Mouse (Mus musculus) liver, postnatal 0 days (tissue): ENCODE results near the gene Slc39a11. TPM values are rescaled to one million over a fixed set of nuclear protein-coding genes. Genes with fewer than 3 reads are reported as not detected.

Experiments
- ATAC-seq: fragments of 200-750 bp; cut with Nextera tagmentation; 2 replicates; pipeline ENCODE4 v1.8.0; 2017; ENCODE audit warnings: mild to moderate bottlenecking, moderate library complexity
- DNase-seq: peaks from one replicate; pipeline ENCODE4 v3.0.0-alpha.2; 2016
- H3K27ac ChIP-seq: fragments of 300-500 bp; sonication (generic); 2 replicates; pipeline ENCODE4 v1.5.1; 2014; ENCODE audit warnings: antibody characterized with exemption, moderate library complexity, mild to moderate bottlenecking, low read depth
- H3K27me3 ChIP-seq: fragments of 300-500 bp; sonication (generic); 2 replicates; pipeline ENCODE4 v1.6.1; 2014; ENCODE audit warnings: low read length, control low read depth, mixed read lengths; ENCODE audit not compliant: insufficient read depth
- H3K36me3 ChIP-seq: fragments of 300-500 bp; sonication (generic); replicated peaks from 2 replicates; pipeline ENCODE4 v1.6.1; 2014; ENCODE audit warnings: mild to moderate bottlenecking, control low read depth, low read length, moderate library complexity, mixed read lengths; ENCODE audit not compliant: insufficient read depth
- H3K4me1 ChIP-seq: fragments of 300-500 bp; sonication (generic); 2 replicates; pipeline ENCODE4 v1.6.1; 2014; ENCODE audit warnings: antibody characterized with exemption, mild to moderate bottlenecking, control low read depth; ENCODE audit not compliant: insufficient read depth
- H3K4me2 ChIP-seq: fragments of 300-500 bp; sonication (generic); 2 replicates; pipeline ENCODE4 v1.6.1; 2014; ENCODE audit warnings: low read depth, mild to moderate bottlenecking, low read length, moderate library complexity, mixed read lengths
- H3K4me3 ChIP-seq: fragments of 300-500 bp; sonication (generic); 2 replicates; pipeline ENCODE4 v1.5.1; 2014; ENCODE audit warnings: low read depth, low read length
- H3K9ac ChIP-seq: fragments of 300-500 bp; sonication (generic); replicated peaks from 2 replicates; pipeline ENCODE4 v1.6.1; 2014; ENCODE audit warnings: mild to moderate bottlenecking, moderate library complexity
- H3K9me3 ChIP-seq: fragments of 300-500 bp; sonication (generic); 2 replicates; pipeline ENCODE4 v1.6.1; 2016; ENCODE audit warnings: mild to moderate bottlenecking, control low read depth, low read length, mixed read lengths
- CTCF ChIP-seq: sonication (generic); IDR thresholded peaks from 2 replicates; pipeline ENCODE4 v1.5.1; 2016; ENCODE audit warnings: antibody characterized with exemption, low read depth
- EP300 ChIP-seq: IDR thresholded peaks from 2 replicates; pipeline ENCODE4 v1.6.1; 2016; ENCODE audit warnings: antibody characterized with exemption, low read depth, mild to moderate bottlenecking
- WGBS: fragments of 180-500 bp; shearing (Covaris S2); extraction: QIAGEN DNeasy Blood & Tissue Kit; methylation state at CpG from one replicate; pipeline ENCODE4 v1.1.7; 2014; ENCODE audit not compliant: insufficient replicate concordance; 5-methylcytosine and 5-hydroxymethylcytosine counted together
- polyA plus RNA-seq: library from polyadenylated mRNA; unstranded; fragments of >200 nt; fragmentation: Nextera tagmentation; extraction: Ambion mirVana; gene quantifications from 2 replicates; pipeline ENCODE4 v1.2.1, GENCODE M21; 2015

Slc39a11 gene
- polyA plus RNA-seq, 1 experiment from 2014 or later: 10.9 TPM

DNA sequence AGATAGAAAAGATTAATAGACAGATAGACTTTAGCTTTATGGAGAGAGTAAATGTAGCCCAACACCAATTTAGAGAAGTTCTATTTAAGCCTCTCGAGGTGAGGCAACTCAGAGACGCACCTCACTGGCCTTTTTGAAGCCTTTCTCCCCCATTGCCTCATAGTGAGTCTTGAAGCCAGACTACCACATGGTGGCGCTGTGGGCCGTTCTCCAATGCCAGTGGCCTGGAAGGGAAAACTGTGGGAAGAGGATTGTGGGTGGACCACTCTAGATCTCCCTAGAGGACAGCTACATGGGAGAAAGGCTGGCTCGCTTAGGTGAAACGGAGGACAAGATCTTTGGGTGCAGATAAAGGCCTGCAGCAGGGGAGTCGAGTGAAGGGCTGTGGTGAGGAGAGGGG is 353.7 kb downstream of the Slc39a11 start:
- Histone ChIP-seq H3K9ac (no peak overlapping the region), H3K9me3 (no peaks in the 10 kb centered on the region), H3K4me3 (no peak overlapping the region), H3K36me3 (no peaks in the 10 kb centered on the region), H3K27ac (no peak overlapping the region), H3K27me3 (no peaks in the 10 kb centered on the region), H3K4me2 (no peak overlapping the region), H3K4me1 (no peaks in the 10 kb centered on the region)
- ATAC-seq (no peak), DNase-seq (peak; percentile 74)
- TF ChIP-seq CTCF (peak; percentile 75), EP300 (no peak)
- 39% methylated on average over 7 of the region's 7 CpGs for WGBS

GRCm38 (mm10) chr11:113294518-113294917 is 355.4 kb downstream of the Slc39a11 start:
- Histone ChIP-seq H3K27ac (no peak overlapping the region), H3K4me2 (no peak overlapping the region), H3K27me3 (no peaks in the 10 kb centered on the region), H3K9me3 (no peaks in the 10 kb centered on the region), H3K36me3 (no peaks in the 10 kb centered on the region), H3K4me1 (no peaks in the 10 kb centered on the region), H3K9ac (no peak overlapping the region), H3K4me3 (no peak overlapping the region)
- 77% methylated on average over 8 of the region's 8 CpGs for WGBS
- DNase-seq (no peak), ATAC-seq (no peak)
- no peak for TF ChIP-seq CTCF
- no peak for TF ChIP-seq EP300

DNA sequence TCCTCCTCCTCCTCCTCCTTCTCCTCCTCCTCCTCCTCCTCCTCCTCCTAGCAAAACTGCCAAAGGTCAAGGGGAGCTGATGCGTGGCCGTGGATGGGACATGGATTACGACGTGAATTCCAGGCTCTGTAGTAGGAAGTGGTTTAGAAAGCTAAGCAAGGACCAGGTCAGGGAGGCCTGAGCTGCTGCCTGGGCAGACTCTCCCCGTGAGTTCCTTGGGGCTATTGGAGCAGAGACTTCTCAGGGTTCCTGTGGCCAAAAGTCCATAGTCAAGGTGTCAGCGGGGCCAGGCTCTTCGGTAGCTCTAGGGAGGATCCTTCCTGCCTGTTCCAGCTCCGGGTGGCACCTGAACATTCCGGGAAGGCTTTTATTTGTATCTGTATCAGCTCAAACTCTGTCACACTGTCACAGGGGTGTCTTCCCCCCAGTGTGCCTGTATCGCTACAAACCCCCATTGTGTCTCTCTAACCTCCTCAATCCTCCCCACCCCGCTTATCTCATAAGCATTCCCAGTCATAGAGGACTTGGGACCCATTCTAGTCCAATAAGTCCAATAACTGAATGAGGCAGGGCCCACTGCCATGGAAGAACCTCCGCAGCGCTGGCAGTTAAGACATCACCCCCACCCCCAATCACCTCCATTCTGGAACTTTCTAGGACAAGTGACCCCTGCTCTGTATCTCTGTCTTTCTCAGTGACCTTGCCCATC is 356.8 kb downstream of the Slc39a11 start:
- no peaks in the 10 kb centered on the region for H3K27me3 ChIP-seq
- 74% methylated on average over 13 of the region's 13 CpGs for WGBS
- H3K36me3 ChIP-seq: no peaks in the 10 kb centered on the region
- no peak overlapping the region for H3K9ac ChIP-seq
- H3K9me3 ChIP-seq: no peaks in the 10 kb centered on the region
- H3K4me2 ChIP-seq: no peak overlapping the region
- TF ChIP-seq CTCF (no peak), EP300 (no peak)
- DNase-seq (no peak), ATAC-seq (no peak)
- no peak overlapping the region for H3K27ac ChIP-seq
- H3K4me3 ChIP-seq: no peak overlapping the region
- no peaks in the 10 kb centered on the region for H3K4me1 ChIP-seq

- no peak for ATAC-seq
- TF ChIP-seq CTCF (no peak), EP300 (no peak)
- 71% methylated on average over 17 of the region's 17 CpGs for WGBS
- Histone ChIP-seq H3K27me3 (no peaks in the 10 kb centered on the region), H3K9ac (no peak overlapping the region), H3K27ac (no peak overlapping the region), H3K36me3 (no peaks in the 10 kb centered on the region), H3K4me3 (no peak overlapping the region), H3K9me3 (no peaks in the 10 kb centered on the region), H3K4me2 (no peak overlapping the region), H3K4me1 (no peaks in the 10 kb centered on the region)
- DNase-seq: no peak
These were observed 357.8 kb downstream of the Slc39a11 start for GRCm38 (mm10) chr11:113291781-113292714.

DNA sequence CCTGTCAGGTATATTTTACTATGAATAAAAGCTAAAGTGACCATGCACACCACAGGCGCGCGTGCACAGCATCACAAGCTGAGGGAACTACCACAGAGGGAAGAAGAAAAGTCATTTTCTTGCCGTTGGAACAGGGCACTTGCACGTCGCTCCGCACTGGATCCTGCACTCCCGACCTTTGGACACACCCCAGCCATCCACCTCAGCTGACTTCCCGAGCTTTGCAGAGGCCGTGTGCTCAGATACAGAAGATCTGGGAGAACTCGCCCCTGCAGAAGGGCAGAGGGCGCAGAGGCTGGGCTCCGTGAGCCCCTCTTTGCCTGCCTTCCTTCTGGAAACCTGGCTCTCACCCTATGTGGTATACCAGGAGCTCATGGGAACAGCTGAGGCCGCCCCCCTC is 359.0 kb downstream of the Slc39a11 start:
- Histone ChIP-seq H3K4me2 (no peak overlapping the region), H3K27ac (no peak overlapping the region), H3K36me3 (no peaks in the 10 kb centered on the region), H3K4me1 (no peaks in the 10 kb centered on the region), H3K9ac (no peak overlapping the region), H3K4me3 (no peak overlapping the region), H3K27me3 (no peaks in the 10 kb centered on the region), H3K9me3 (no peaks in the 10 kb centered on the region)
- no peak for DNase-seq
- ATAC-seq: no peak
- TF ChIP-seq EP300: no peak
- no peak for TF ChIP-seq CTCF
- WGBS: 75% methylated on average over 14 of the region's 14 CpGs

GRCm38 (mm10) chr11:113284951-113285741 is 364.7 kb downstream of the Slc39a11 start:
- Histone ChIP-seq H3K36me3 (no peaks in the 10 kb centered on the region), H3K4me2 (no peak overlapping the region), H3K4me3 (no peak overlapping the region), H3K27me3 (no peaks in the 10 kb centered on the region), H3K9me3 (no peaks in the 10 kb centered on the region), H3K4me1 (no peaks in the 10 kb centered on the region), H3K9ac (no peak overlapping the region), H3K27ac (no peak overlapping the region)
- TF ChIP-seq EP300 (no peak), CTCF (no peak)
- DNase-seq: no peak
- ATAC-seq: no peak
- 83% methylated on average over 27 of the region's 27 CpGs for WGBS
